Mouse (Mus musculus) olfactory bulb, adult 2 months (tissue): ENCODE measurements around the gene Morn3.

Source experiments
- CTCF ChIP-seq: fragments of 200-500 bp; IDR thresholded peaks from 2 replicates; pipeline ENCODE4 v1.5.1; 2012; ENCODE audit warnings: low read depth, mild to moderate bottlenecking, low read length, moderate library complexity; ENCODE audit not compliant: insufficient read depth
- POLR2A ChIP-seq: fragments of 200-500 bp; IDR thresholded peaks from 2 replicates; pipeline ENCODE4 v1.6.1; 2012; ENCODE audit warnings: mild to moderate bottlenecking, low read depth, low read length, moderate library complexity; ENCODE audit not compliant: insufficient read depth

DNA sequence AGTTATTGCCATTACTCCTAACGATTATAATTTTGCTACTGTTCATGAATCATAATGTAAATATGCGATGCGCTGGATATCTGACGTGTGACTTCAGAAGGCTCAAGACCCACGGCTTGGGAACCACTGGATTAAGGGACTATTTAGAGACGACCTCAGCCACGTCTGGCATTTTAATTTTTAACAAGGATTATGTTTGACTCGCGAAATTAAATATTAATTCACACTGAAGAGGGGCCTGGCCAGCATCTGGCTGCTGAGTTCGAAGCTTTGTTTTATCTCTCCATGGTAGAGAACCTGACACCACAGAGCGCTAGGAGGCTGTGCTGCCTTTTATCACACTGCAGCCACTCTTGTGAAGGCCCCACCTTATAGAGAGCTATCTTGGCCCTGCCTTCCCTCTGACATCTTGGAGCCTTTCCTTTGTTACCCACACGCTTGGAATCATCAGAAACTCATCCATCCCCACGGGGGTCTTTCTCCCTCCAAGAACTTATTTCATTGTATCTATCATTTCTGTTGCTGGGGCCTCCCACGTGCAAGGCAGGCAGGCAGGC is 46.3 kb upstream of the Morn3 start:
- no peak for TF ChIP-seq POLR2A
- no peak for TF ChIP-seq CTCF
